Mouse (Mus musculus) hematopoietic multipotent progenitor cell, adult 10-12 weeks (in vitro differentiated cells): ENCODE data around the gene Rab3b. TPM values are rescaled to one million over a fixed set of nuclear protein-coding genes. Genes with fewer than 3 reads are reported as not detected.

ENCODE experiments used
- polyA plus RNA-seq: library from polyadenylated mRNA; stranded (reverse); fragments of >175 nt; gene quantifications from 2 replicates; pipeline ENCODE4 v1.2.3, GENCODE M21; 2012; ENCODE audit warnings: low replicate concordance

Rab3b gene
- polyA plus RNA-seq, result 0.55 and 0.97 TPM in 2 replicates

GRCm38 (mm10) chr4:108878963-108879822 is at the start of gene Rab3b:
TSS of gene Rab3b (plus strand) at chr4:108879063.

DNA sequence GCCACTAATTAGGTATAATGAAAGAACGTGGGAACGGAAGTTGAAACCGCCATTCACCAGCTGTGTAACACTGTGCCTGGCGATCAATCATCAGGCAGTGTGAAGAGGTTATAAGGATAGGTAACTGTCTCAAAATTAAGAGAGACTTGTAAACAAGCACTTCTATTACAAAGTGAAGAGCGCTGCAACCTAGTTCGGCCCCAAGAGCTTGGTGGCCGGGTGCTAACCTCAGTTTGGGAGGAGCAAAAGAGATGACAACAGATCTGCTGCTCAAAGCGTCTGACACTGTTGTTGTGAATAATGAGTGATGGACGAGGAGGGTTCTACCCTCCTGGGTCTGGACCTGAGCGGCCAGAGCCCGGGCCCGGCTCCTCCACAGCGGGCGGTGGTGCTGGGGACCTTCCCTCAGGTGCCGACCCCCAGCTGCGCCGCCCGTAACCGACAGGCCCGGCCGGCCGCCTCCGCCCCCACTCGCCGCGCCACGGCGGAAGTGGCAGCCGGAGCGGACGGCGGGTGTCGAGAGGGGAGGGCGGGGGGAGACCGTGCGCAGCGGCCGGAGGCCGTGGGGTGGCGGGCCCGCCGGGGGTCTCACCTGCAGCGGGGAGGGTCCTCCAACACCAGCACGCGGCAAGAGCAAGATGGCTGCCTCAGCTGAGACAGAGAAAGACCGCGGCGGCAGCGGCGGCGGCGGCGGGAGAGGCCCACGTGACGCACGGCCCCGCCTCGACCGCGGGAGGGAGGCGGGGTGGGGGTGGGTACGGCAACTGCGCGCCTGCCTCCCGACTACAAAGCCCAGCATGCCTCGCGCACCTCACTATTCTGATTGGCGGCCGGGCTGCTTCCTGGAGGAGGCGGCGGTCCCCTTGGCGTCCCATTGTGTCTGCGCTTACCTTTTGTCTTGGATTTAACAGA is 45.7 kb upstream of the Rab3b start, which contains the start of gene Btf3l4:
Gene Btf3l4 (minus strand): TSS at position 699 of the 912 bp plus-strand sequence.

GRCm38 (mm10) chr4:108834115-108834970 is 44.5 kb upstream of the Rab3b start, which contains the start of gene Txndc12:
TSS of gene Txndc12 (plus strand) at chr4:108834601.

GRCm38 (mm10) chr4:108847715-108848504 is 31.0 kb upstream of the Rab3b start, which contains the start of gene Kti12:
TSS of gene Kti12 (plus strand) at chr4:108847785.

DNA sequence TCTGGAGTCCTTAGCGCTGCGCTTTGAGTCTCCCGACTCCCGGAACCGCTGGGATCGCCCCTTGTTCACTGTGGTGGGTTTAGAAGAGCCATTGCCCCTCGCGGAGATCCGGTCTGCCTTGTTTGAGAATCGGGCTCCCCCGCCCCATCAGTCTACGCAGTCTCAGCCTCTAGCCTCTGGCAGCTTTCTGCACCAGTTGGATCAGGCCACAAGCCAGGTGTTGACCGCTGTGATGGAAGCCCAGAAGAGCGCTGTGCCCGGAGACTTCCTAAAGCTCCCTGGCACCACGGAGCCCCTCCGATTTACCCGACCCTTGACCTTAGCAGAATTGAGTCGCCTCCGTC is 30.4 kb upstream of the Rab3b start, which contains the start of gene A730015C16Rik:
Gene A730015C16Rik (minus strand): TSS at position 115 of the 344 bp plus-strand sequence.

Other genes with a start within 250 kb of the Rab3b start
- 0.06 and 0.36 TPM in 2 replicates for gene 3110021N24Rik, start 159.4 kb upstream of the Rab3b start, polyA plus RNA-seq
- gene Zfyve9, start 98.3 kb upstream of the Rab3b start, polyA plus RNA-seq, result 0.68 and 1.6 TPM in 2 replicates
- gene Btf3l4, start 45.4 kb upstream of the Rab3b start, polyA plus RNA-seq, result 7.4 and 8.8 TPM in 2 replicates
- gene Txndc12, start 44.5 kb upstream of the Rab3b start, polyA plus RNA-seq, result 16.2 and 21.3 TPM in 2 replicates
- 47.1 and 49.4 TPM in 2 replicates for gene Kti12, start 31.3 kb upstream of the Rab3b start, polyA plus RNA-seq
- gene A730015C16Rik, start 30.4 kb upstream of the Rab3b start, polyA plus RNA-seq, result 0.45 TPM in 1 of 2 replicates, not detected in the other
- gene Nrd1, start 121.6 kb downstream of the Rab3b start, polyA plus RNA-seq, result 20.7 and 29.3 TPM in 2 replicates